Mouse (Mus musculus): ENCODE measurements around the gene Hs6st2. TPM values are rescaled to one million over a fixed set of nuclear protein-coding genes. Genes with fewer than 3 reads are reported as not detected.
A peak's percentile ranks its signal among the peaks of the same experiment; 100 is the strongest.

The Hs6st2 gene
- polyA plus RNA-seq, 2 experiments = 0.39 to 0.86 TPM

GRCm38 (mm10) chrX:51397457-51397856 is 284.2 kb downstream of the Hs6st2 start:
- Histone ChIP-seq H3K27ac (no peak overlapping the region), H3K27me3 (ENCODE audit: control insufficient read depth, insufficient read depth, low read length) (no peaks in the 10 kb centered on the region), H3K9me3 (ENCODE audit: control insufficient read depth, low read length) (no peaks in the 10 kb centered on the region), H3K4me2 (ENCODE audit: low read depth) (no peak overlapping the region), H3K4me1 (replicated peaks; ENCODE audit: control insufficient read depth in 2 of 2, insufficient read depth in 2 of 2, low read length in 1 of 2) (no peaks in the 10 kb centered on the region), H3K9ac (replicated peaks) (no peak overlapping the region), H3K36me3 (replicated peaks; ENCODE audit: control insufficient read depth, insufficient read depth, low read depth) (no peaks in the 10 kb centered on the region), H3K4me3 (ENCODE audit: insufficient read depth in 1 of 2, low read depth in 2 of 2, low read length in 2 of 2) (no peak overlapping the region)
- TF ChIP-seq EP300 (IDR thresholded peaks at IDR 0.05; ENCODE audit: low read depth) (no peak), CTCF (IDR thresholded peaks at IDR 0.05; ENCODE audit: low read depth) (no peak)
- no peak for ATAC-seq (ENCODE audit: insufficient read depth)
- no peak for DNase-seq (ENCODE audit: low read depth in 3 of 3, low spot score in 3 of 3)

GRCm38 (mm10) chrX:51374670-51375069 is 307.0 kb downstream of the Hs6st2 start:
- H3K4me3 ChIP-seq (ENCODE audit: insufficient read depth in 1 of 2, low read depth in 2 of 2, low read length in 2 of 2) = no peak overlapping the region
- peak; percentile 1 to 6 (median 4) for DNase-seq (ENCODE audit: low read depth in 3 of 3, low spot score in 3 of 3)
- H3K9me3 ChIP-seq (ENCODE audit: control insufficient read depth, low read length) = no peaks in the 10 kb centered on the region
- no peaks in the 10 kb centered on the region for H3K36me3 ChIP-seq (replicated peaks; ENCODE audit: control insufficient read depth, insufficient read depth, low read depth)
- no peak for ATAC-seq (ENCODE audit: insufficient read depth)
- H3K9ac ChIP-seq (replicated peaks) = no peak overlapping the region
- H3K27me3 ChIP-seq (ENCODE audit: control insufficient read depth, insufficient read depth, low read length) = no peaks in the 10 kb centered on the region; the same call in 1 of the 2 replicates
- no peak overlapping the region for H3K4me2 ChIP-seq (ENCODE audit: low read depth)
- no peak overlapping the region for H3K27ac ChIP-seq
- peak; percentile 26; the same call in 1 of the 2 replicates for TF ChIP-seq CTCF (IDR thresholded peaks at IDR 0.05; ENCODE audit: low read depth)
- TF ChIP-seq EP300 (IDR thresholded peaks at IDR 0.05; ENCODE audit: low read depth) = no peak
- 10% methylated on average over 5 of the region's 5 CpGs for WGBS (ENCODE audit: insufficient replicate concordance)
- no peaks in the 10 kb centered on the region for H3K4me1 ChIP-seq (replicated peaks; ENCODE audit: control insufficient read depth in 2 of 2, insufficient read depth in 2 of 2, low read length in 1 of 2)

GRCm38 (mm10) chrX:51372477-51373239 is 309.0 kb downstream of the Hs6st2 start:
- H3K4me1 ChIP-seq (replicated peaks; ENCODE audit: control insufficient read depth in 2 of 2, insufficient read depth in 2 of 2, low read length in 1 of 2) = no peaks in the 10 kb centered on the region
- H3K4me2 ChIP-seq (ENCODE audit: low read depth) = no peak overlapping the region
- 27% methylated on average over 5 of the region's 5 CpGs for WGBS (ENCODE audit: insufficient replicate concordance)
- H3K27ac ChIP-seq = no peak overlapping the region
- H3K27me3 ChIP-seq (ENCODE audit: control insufficient read depth, insufficient read depth, low read length) = no peaks in the 10 kb centered on the region; the same call in 1 of the 2 replicates
- no peak overlapping the region for H3K9ac ChIP-seq (replicated peaks)
- TF ChIP-seq CTCF (IDR thresholded peaks at IDR 0.05; ENCODE audit: low read depth) (peak; percentile 43), EP300 (IDR thresholded peaks at IDR 0.05; ENCODE audit: low read depth) (no peak)
- no peak overlapping the region for H3K4me3 ChIP-seq (ENCODE audit: insufficient read depth in 1 of 2, low read depth in 2 of 2, low read length in 2 of 2)
- no peaks in the 10 kb centered on the region for H3K9me3 ChIP-seq (ENCODE audit: control insufficient read depth, low read length)
- no peaks in the 10 kb centered on the region for H3K36me3 ChIP-seq (replicated peaks; ENCODE audit: control insufficient read depth, insufficient read depth, low read depth)
- no peak for ATAC-seq (ENCODE audit: insufficient read depth)
- no peak for DNase-seq (ENCODE audit: low read depth in 3 of 3, low spot score in 3 of 3)

GRCm38 (mm10) chrX:51349682-51350081 is 332.0 kb downstream of the Hs6st2 start:
- no peaks in the 10 kb centered on the region for H3K36me3 ChIP-seq (replicated peaks; ENCODE audit: control insufficient read depth, insufficient read depth, low read depth)
- 60% methylated on average over 1 of the region's 1 CpGs for WGBS (ENCODE audit: insufficient replicate concordance)
- H3K9me3 ChIP-seq (ENCODE audit: control insufficient read depth, low read length) = no peaks in the 10 kb centered on the region

DNA sequence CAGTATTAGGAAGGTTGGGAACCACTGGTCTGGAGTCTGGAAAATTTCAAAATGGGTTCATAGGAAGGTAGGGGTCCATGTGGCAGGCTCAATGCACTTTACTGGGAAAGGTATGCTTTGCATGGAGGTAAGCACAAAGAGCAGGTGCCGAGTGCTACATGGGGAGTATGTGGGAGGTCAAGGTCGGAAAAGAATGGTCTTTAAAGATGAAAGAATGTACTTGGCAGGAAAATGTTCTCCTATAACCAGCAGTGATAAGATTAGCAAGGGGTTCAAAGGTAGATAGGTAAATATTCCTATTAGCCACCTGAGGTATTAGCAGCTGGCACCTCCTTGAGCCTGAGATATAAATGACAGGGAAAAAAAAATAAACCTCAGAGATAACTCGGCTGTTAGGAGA is 338.1 kb downstream of the Hs6st2 start:
- WGBS (ENCODE audit: insufficient replicate concordance) = 51% methylated on average over 3 of the region's 3 CpGs
- H3K4me3 ChIP-seq (ENCODE audit: insufficient read depth in 1 of 2, low read depth in 2 of 2, low read length in 2 of 2) = no peak overlapping the region
- no peaks in the 10 kb centered on the region for H3K36me3 ChIP-seq (replicated peaks; ENCODE audit: control insufficient read depth, insufficient read depth, low read depth)
- H3K27ac ChIP-seq = no peak overlapping the region
- no peaks in the 10 kb centered on the region for H3K27me3 ChIP-seq (ENCODE audit: control insufficient read depth, insufficient read depth, low read length)
- no peak for TF ChIP-seq EP300 (IDR thresholded peaks at IDR 0.05; ENCODE audit: low read depth)
- TF ChIP-seq CTCF (IDR thresholded peaks at IDR 0.05; ENCODE audit: low read depth) = no peak
- DNase-seq (ENCODE audit: low read depth in 3 of 3, low spot score in 3 of 3) (no peak), ATAC-seq (ENCODE audit: insufficient read depth) (no peak)
- H3K9me3 ChIP-seq (ENCODE audit: control insufficient read depth, low read length) = no peaks in the 10 kb centered on the region
- no peak overlapping the region for H3K4me2 ChIP-seq (ENCODE audit: low read depth)
- H3K9ac ChIP-seq (replicated peaks) = no peak overlapping the region
- H3K4me1 ChIP-seq (replicated peaks; ENCODE audit: control insufficient read depth in 2 of 2, insufficient read depth in 2 of 2, low read length in 1 of 2) = no peaks in the 10 kb centered on the region

More at GRCm38 (mm10) chrX:51349682-51350081, 332.0 kb downstream of the Hs6st2 start:
- DNase-seq (ENCODE audit: low read depth in 3 of 3, low spot score in 3 of 3) (no peak), ATAC-seq (ENCODE audit: insufficient read depth) (no peak)
- no peaks in the 10 kb centered on the region for H3K27me3 ChIP-seq (ENCODE audit: control insufficient read depth, insufficient read depth, low read length)
- no peak overlapping the region for H3K4me2 ChIP-seq (ENCODE audit: low read depth)
- H3K4me3 ChIP-seq (ENCODE audit: insufficient read depth in 1 of 2, low read depth in 2 of 2, low read length in 2 of 2) = no peak overlapping the region
- no peak overlapping the region for H3K9ac ChIP-seq (replicated peaks)
- no peak overlapping the region for H3K27ac ChIP-seq
- no peaks in the 10 kb centered on the region for H3K4me1 ChIP-seq (replicated peaks; ENCODE audit: control insufficient read depth in 2 of 2, insufficient read depth in 2 of 2, low read length in 1 of 2)
- TF ChIP-seq CTCF (IDR thresholded peaks at IDR 0.05; ENCODE audit: low read depth) (no peak), EP300 (IDR thresholded peaks at IDR 0.05; ENCODE audit: low read depth) (no peak)

Other genes with a start within 250 kb of the Hs6st2 start
- 0.02 TPM in 1 of 2 replicates, not detected in the other for gene Usp26, start 119.4 kb upstream of the Hs6st2 start, polyA plus RNA-seq (2012; rRNA removed)
- gene Usp26, start 119.4 kb upstream of the Hs6st2 start, polyA plus RNA-seq (2014; fragmentation: Nextera tagmentation; extraction: Ambion mirVana) = not detected in 2 replicates